Mouse (Mus musculus) mature B cell (primary cell): ENCODE data around the gene Efemp2.

Experiments used
- in situ Hi-C: fragments of 300-500 bp; cut with MboI; formaldehyde crosslinking; loops from 2 replicates; pipeline ENCODE4 v1.14.3; 2019

The Efemp2 gene

GRCm38 (mm10) chr19:5503687-5504086 is 29.9 kb downstream of the Efemp2 start, which contains the start of gene 1700020D05Rik:
TSS of gene 1700020D05Rik (minus strand) at chr19:5503787.
- in situ Hi-C loops, result no loop called here

GRCm38 (mm10) chr19:5510031-5511026 is 36.6 kb downstream of the Efemp2 start, which contains the start of gene Snx32:
TSS of gene Snx32 (minus strand) at chr19:5510538.
- in situ Hi-C loops, result no loop called here

- in situ Hi-C loops, result no loop called here
These were observed 37.4 kb downstream of the Efemp2 start for GRCm38 (mm10) chr19:5511074-5511632.

- in situ Hi-C loops, result no loop called here
These were observed 38.6 kb downstream of the Efemp2 start for GRCm38 (mm10) chr19:5512091-5513004.

- in situ Hi-C loops, result no loop called here
These were observed 39.2 kb downstream of the Efemp2 start for GRCm38 (mm10) chr19:5513005-5513349.

- in situ Hi-C loops, result no loop called here
These were observed 42.4 kb downstream of the Efemp2 start for GRCm38 (mm10) chr19:5515840-5516777.

- in situ Hi-C loops, result no loop called here
These were observed 43.3 kb downstream of the Efemp2 start for GRCm38 (mm10) chr19:5516906-5517505.

GRCm38 (mm10) chr19:5518721-5519120 is 45.0 kb downstream of the Efemp2 start:
- in situ Hi-C loops, result no loop called here

GRCm38 (mm10) chr19:5525204-5525603 is 51.5 kb downstream of the Efemp2 start:
- in situ Hi-C loops, result no loop called here

GRCm38 (mm10) chr19:5529325-5530137 is 55.8 kb downstream of the Efemp2 start:
- in situ Hi-C loops, result no loop called here

GRCm38 (mm10) chr19:5530138-5530524 is 56.4 kb downstream of the Efemp2 start:
- in situ Hi-C loops, result no loop called here
